Mouse (Mus musculus) G1E-ER4 (cell line): ENCODE data around the gene Tjap1. TPM values are rescaled to one million over a fixed set of nuclear protein-coding genes. Genes with fewer than 3 reads are reported as not detected.

Experiments used
- GATA1 ChIP-seq: IDR thresholded peaks from one replicate; pipeline ENCODE4 v1.8.0; 2012; ENCODE audit warnings: low read length, inconsistent platforms
- polyA plus RNA-seq: library from polyadenylated mRNA; stranded (reverse); fragments of >175 nt; gene quantifications from 2 replicates; pipeline ENCODE4 v1.2.3, GENCODE M21; 2012

The Tjap1 gene
- polyA plus RNA-seq, 1 experiment = 127 TPM

DNA sequence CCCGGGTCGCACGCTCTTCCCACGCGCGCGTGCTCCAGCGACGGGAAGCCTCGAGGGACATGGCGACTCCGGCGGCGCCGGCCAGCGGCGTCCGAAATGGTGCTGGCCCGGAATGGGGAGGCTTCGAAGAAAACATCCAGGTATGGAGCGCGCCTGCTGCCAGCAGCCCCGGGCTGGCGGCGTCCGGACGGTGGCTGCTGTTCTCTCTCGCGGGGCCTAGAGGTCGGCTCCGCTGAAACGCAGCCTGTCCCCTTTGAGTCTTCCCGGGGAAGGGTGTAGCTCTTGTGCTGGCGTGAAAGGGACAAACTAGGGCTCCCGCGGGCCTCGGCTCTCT is 34.7 kb downstream of the Tjap1 start:
- no peak for TF ChIP-seq GATA1

DNA sequence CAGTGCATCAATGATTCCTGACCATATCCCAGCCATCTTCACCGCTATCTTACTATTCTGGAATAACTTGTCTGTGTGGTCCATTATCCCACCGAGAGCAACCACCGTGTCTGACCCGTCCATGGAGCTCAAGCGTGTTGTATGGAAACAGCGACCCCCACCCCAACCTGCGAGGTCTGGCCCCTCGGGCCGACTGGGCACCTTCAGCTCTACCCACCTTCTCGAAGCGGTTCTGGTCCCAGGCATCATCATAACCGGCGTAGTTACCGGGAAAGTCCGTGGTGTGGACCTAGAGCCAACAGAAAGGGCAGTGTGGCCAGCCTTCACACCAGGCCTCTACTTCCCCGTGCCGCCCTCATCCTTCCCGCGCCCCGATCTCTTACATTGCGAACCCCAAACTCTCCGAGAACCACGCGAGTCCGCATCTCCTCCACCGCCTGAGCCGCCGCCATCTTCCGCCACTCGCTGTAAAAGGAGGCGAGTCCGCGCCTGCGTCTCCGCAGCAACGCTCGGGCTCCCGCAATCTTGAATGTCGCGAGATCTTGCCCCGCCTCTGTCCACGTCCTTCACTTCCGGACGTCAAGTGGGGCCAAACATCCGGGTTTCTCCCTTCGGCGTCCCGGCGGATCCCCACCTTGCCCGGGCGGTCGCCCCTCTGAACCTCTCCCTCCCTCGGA is 35.2 kb downstream of the Tjap1 start, which contains the start of the genes Polr1c and Yipf3:
Gene Polr1c, minus strand, starts transcription at position 543 of the 677 bp plus-strand sequence.
Gene Yipf3, plus strand, starts transcription at position 569 of the 677 bp plus-strand sequence.
- no peak for TF ChIP-seq GATA1

DNA sequence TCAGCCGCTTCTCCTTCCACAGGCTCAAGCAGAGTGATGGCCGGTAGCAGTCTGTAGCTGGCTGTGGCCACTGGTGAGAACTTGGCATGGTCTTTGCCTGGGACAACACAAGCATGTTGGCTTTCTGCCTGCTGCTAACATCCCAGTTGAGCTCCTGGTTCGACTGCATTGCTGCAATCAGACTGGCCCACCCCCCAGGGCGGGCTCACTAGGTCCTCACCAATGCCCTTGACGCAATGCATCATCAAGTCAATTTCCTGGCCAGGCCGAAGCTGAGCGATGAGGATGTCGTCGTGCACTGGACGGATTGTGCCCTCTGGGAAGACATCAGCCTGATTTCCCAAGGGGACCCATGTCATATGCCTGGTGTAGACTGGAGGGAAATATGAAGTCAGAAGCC is 38.2 kb downstream of the Tjap1 start:
- no peak for TF ChIP-seq GATA1

DNA sequence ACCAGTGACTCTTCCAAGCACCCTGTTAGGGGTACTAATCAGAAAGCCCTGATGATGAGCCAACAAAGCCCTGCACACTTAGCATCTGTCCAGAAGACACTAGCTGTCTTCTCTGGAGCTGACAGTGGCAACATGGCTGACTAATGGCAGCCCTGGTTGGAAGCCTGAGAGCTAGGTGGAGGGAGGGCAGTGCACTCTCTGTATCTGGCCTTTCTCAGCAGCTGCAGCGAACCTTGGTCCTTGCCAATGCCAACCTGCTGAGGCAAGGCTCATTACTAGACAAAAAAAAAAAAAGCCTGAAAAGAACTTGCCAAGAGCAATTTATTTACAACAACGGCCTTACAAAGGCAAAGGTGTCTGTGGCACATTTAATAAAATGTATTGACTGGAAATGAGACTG is 39.2 kb downstream of the Tjap1 start:
- no peak for TF ChIP-seq GATA1

DNA sequence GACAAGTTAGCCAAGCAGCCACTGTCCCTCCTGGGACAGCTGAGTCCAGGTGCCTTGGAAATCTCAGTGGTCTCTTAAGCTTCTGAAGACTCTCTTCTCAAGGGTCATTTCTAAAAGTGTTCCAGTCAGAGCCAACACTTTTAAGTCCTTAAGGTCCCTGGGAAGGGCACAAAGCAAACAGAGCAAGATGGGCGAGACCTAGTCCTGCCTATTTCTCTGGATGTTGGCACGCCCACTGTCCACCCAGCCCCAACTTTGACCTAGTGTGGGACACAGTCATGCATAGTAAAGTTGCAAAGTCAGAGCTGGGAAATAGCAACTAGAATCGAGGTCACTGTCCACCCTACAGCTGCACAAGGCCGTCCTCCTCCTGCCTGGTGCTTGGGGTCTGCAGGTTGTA is 39.8 kb downstream of the Tjap1 start:
- TF ChIP-seq GATA1 = no peak

DNA sequence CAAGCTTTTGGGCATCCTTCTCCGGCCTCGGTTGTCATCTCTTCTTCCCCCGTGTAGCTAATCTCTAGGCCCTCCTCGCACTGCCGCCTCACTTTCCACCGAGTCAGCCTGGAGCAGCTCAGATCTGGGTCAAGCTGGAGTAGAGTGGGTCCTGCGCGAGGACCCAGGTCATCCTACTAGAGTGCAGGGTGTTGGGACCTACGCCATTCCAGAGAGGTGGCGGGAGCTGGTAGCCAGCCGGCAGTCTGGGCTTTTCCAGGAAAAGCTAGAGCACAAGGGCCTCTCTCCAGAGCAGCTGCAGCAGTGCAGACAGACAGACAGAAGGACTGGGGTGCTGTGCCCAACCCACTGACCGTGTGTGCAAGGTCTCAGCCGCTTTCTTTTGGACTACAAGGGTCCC is 40.6 kb downstream of the Tjap1 start:
- TF ChIP-seq GATA1 = no peak

DNA sequence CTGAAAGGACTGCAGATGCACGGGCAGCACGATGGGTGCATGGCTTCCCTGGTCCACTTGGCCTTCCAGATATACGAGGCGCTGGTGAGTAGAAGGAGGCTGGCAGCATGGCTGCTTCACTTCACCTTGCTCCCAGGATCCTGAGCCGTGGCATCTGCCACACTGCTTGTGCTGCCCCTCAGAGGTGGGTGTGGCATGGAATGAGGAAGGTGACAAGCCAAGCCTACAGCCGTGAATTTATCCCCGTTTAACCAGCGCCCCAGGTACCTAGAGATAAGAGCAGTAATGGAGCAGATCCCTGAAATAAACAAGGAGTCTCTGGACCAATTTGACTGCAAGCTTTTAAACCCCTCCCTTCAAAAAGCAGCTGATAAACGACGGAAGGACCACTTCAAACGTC is 41.4 kb downstream of the Tjap1 start:
- TF ChIP-seq GATA1 = no peak

DNA sequence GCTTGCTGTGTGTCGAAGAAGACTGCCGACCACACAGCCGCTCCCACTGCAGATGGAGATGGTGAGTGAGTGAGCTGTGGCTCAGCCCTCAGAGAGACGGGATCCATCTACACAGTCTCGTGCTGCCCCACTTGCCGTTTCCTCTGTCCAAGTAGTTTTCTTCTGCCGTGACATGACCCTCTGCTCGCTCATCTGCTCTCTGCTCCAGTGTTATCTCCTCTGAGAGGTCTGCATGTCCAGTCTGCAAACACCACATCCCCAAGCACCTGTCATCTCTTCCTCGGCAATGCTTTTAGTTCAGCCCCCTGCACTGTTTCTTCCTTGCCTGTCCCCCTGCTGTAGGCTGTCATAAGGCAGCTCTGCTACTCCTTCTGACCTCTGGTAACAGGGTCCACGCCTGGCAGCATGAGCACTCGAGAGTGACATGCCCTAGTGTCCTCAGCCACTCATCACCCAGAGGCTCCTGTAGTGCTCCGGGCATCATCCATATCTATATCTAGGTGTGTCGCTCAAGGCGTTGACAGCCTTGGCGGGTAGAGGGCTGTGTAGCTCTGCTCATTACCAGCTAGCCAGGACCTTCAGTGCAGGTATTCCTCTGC is 43.2 kb downstream of the Tjap1 start:
- no peak for TF ChIP-seq GATA1

DNA sequence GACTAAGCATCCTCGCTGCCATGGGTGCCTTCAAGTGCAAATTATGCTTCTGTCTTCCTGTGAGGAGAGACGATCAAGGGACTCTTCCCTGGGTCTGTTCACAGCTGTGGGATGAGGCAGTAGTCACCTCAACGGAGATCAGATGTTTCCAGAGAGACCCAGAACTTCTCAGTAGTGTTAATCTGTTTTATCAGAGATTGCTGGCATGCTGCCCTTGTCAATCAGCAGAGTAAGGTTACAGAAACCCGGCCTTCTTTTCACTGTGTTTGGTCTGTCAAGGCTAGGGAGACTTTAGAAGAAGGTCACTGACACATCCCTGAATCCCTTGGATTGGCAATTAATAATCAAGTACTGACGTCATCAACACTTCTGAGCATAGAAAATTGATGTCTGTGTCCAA is 45.3 kb downstream of the Tjap1 start:
- no peak for TF ChIP-seq GATA1

DNA sequence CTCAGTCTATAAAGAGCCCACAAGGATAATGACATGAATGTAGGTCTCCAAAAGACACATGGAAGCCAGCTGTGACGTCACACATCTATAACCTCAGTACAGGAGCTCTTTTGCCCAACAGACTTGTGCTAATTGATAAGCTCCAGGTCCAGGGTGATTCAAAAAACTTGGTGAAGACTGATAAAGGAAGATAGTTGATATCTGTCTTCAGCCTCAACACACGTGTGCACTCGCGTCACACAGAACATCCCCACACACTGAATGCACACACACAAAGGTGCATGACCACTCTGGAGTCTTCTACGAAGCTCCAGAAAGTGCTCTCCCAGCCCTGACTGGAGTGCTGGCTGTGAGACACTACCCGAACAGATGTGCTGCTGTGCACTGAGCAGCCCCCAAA is 45.7 kb downstream of the Tjap1 start:
- TF ChIP-seq GATA1 = no peak

DNA sequence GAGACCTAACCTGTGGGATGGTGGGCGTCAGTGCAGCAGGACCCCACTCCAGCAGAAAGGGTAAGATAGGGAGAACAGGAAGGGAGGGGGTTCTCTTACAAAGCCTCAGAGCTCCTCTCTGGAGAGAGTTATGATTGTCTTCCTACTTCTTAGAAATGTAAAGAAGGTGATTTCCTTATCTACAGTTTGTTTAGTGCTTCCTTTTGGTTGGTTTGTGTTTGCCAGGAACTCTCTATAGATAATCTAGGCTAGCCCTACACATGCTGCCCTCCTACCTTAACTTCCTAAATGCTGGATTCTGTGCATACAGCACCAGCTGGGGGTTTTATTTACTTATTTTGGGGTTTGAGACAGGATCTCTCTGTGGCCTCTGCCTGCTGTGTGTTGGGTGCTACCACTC is 46.8 kb downstream of the Tjap1 start:
- TF ChIP-seq GATA1 = no peak

DNA sequence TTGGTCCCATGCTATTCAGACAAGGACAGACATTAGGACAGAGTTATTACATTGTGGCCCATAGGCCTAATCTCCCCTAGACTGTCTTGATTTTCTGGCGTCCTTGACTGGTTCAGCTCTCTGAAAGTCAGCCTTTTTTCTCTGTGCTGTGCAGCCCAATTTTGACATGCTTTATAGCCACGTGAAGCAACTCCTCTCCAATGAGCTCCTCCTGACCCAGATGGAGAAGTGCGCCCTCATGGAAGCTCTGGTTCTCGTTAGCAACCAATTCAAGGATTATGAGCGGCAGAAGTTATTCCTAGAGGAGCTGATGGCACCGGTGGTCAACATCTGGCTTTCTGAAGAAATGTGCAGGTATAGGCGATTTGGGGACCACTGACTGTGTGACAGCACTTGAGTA is 55.2 kb downstream of the Tjap1 start:
- TF ChIP-seq GATA1 = no peak

DNA sequence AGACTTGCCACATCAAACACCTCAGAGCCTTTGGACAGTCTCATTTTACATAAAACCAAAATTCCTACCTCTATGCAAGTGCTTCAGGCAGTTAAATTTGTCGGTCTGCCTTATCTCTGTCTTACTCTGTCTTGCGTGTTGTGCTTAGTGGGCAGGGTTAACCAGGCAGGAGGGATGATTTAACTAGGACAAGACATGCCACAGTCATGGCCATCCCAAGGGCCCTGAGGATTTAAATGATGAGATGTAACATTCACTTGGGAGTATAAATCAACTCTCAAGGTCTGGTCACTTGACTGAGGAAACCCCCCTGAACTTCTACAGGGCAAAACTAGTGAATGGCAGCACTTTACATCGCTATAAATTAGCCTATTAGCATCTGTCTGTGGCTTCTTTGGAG is 61.2 kb downstream of the Tjap1 start:
- TF ChIP-seq GATA1 = no peak

DNA sequence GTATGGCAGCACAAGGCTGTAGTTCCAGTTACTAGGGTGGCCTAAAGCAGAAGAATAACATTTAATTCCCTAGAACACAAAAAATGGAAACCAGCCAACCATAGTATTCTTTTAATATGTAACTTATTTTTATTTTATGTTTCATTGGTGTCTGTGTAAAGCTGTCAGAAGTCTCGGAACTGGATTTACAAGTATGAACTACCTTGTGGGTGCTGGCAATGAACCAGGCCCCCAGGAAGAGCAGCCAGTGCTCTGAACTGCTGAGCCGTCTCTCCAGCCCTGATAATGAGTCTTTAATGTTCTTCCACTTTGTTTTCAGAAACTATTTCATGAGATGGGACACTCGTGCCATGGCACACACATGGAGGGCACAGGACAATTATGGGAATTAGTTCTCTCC is 72.3 kb downstream of the Tjap1 start:
- TF ChIP-seq GATA1 = no peak

Other genes starting within 250 kb of the Tjap1 start
- 91.7 and 133 TPM in 2 replicates for gene Mrps18a, start 172.0 kb downstream of the Tjap1 start, polyA plus RNA-seq
- gene Rsph9, start 138.8 kb downstream of the Tjap1 start, polyA plus RNA-seq = 0.08 TPM in 1 of 2 replicates, not detected in the other
- gene Mad2l1bp, start 129.5 kb downstream of the Tjap1 start, polyA plus RNA-seq = 7.0 and 14.8 TPM in 2 replicates
- 38.1 and 53.1 TPM in 2 replicates for gene Gtpbp2, start 122.0 kb downstream of the Tjap1 start, polyA plus RNA-seq
- 1.6 and 1.7 TPM in 2 replicates for gene Polh, start 80.4 kb downstream of the Tjap1 start, polyA plus RNA-seq
- gene Xpo5, start 80.2 kb downstream of the Tjap1 start, polyA plus RNA-seq = 20.8 and 31.0 TPM in 2 replicates
- gene Polr1c, start 35.0 kb downstream of the Tjap1 start, polyA plus RNA-seq = 16.5 and 28.3 TPM in 2 replicates
- gene Yipf3, start 34.9 kb downstream of the Tjap1 start, polyA plus RNA-seq = 76.6 and 86.4 TPM in 2 replicates
- 1.5 and 1.6 TPM in 2 replicates for gene Lrrc73, start 29.5 kb downstream of the Tjap1 start, polyA plus RNA-seq
- gene Dlk2, start 14.4 kb upstream of the Tjap1 start, polyA plus RNA-seq = not detected in 2 replicates
- 11.8 and 12.9 TPM in 2 replicates for gene Abcc10, start 45.3 kb upstream of the Tjap1 start, polyA plus RNA-seq
- 7.3 and 7.6 TPM in 2 replicates for gene Zfp318, start 100.7 kb upstream of the Tjap1 start, polyA plus RNA-seq
- not detected in 2 replicates for gene Crip3, start 145.9 kb upstream of the Tjap1 start, polyA plus RNA-seq
- not detected in 2 replicates for gene Slc22a7, start 155.4 kb upstream of the Tjap1 start, polyA plus RNA-seq
- gene Ttbk1, start 204.6 kb upstream of the Tjap1 start, polyA plus RNA-seq = not detected in 2 replicates
- gene Dnph1, start 213.7 kb upstream of the Tjap1 start, polyA plus RNA-seq = 45.3 and 54.4 TPM in 2 replicates